Mouse (Mus musculus) ZHBTc4 (cell line): ENCODE data around the gene Slc27a5.

ENCODE experiments used
- DNase-seq: peaks from one replicate; pipeline ENCODE4 v3.0.0-alpha.2; 2011; ENCODE audit warnings: low read depth, low spot score

The Slc27a5 gene

GRCm38 (mm10) chr7:13024805-13025204, 26.8 kb upstream of the Slc27a5 start:
- peak; percentile 81 for DNase-seq

- peak; percentile 98 for DNase-seq
Measured at GRCm38 (mm10) chr7:13023928-13024731, 26.1 kb upstream of the Slc27a5 start.

- peak; percentile 98 for DNase-seq
Measured at GRCm38 (mm10) chr7:13022773-13023535, 25.0 kb upstream of the Slc27a5 start.

DNA sequence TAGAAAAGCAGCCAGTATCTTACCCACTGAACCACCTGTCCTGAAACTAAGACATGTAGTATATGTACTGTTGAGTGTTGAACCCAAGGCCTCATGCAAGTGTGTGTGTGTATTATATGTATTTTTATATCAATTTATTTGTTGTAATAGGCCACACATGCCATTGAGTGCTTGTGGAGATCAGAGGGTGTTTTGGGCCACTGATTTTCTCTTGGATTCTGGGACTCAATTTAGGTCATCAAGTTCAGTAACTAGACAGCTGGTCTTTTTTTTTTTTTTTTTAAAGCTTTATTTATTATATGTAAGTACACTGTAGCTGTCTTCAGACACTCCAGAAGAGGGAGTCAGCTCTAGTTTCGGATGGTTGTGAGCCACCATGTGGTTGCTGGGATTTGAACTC, 17.2 kb upstream of the Slc27a5 start:
- peak; percentile 22 for DNase-seq

GRCm38 (mm10) chr7:13014275-13014839, 16.4 kb upstream of the Slc27a5 start:
- peak; percentile 99 for DNase-seq

GRCm38 (mm10) chr7:13013671-13014070, 15.7 kb upstream of the Slc27a5 start:
- no peak for DNase-seq

DNA sequence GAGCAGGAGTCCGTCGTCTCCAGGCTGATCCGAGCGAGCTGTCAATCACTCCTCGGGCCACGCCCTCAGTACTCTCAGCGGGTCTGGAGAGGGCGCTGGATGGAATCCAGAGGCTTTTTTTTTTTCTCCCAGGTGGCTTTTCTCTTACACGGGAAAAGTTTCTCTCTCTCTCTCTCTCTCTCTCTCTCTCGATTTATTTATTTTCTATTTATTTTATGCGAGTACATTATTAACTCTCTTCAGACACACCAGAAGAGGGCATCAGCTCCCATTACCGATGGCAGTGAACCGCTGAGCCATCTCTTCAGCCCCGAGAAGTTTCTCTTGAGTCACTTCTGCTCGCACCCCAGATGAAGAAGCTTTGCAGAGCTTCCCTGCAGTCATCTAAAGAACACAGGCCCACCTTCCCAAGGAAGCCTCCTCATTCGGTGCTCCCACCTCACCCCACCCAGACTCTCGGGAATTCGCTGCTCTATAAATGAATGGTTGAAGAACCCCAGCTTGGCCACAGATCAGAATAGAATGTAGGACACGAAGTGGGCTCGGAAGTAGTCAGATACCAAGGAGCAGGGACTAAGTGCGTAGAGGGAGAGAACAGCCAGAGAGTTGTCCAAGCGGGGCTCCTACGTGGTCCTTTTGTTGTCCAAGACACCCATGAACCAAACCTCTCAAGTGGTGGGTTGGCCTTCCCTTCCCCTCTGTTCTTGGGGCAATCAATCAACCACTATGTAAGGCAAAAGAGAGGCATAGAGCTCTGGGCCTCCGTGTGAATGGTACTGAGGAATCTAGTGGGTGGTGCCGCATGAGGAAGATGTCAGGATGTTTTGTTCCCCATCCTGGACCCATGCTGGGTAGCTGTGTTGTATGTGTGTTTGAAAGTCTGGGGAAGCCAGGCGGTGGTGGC, 12.3 kb upstream of the Slc27a5 start, which contains the start of gene Zbtb45:
Gene Zbtb45 (minus strand): TSS at position 30 of the 904 bp plus-strand sequence.
- peak; percentile 90 for DNase-seq

- DNase-seq: peak; percentile 99
Measured at GRCm38 (mm10) chr7:13009143-13010004, 11.4 kb upstream of the Slc27a5 start.

GRCm38 (mm10) chr7:13007341-13008092, 9.5 kb upstream of the Slc27a5 start:
- DNase-seq: no peak

- DNase-seq: no peak
Measured at GRCm38 (mm10) chr7:13006531-13006930, 8.5 kb upstream of the Slc27a5 start.

DNA sequence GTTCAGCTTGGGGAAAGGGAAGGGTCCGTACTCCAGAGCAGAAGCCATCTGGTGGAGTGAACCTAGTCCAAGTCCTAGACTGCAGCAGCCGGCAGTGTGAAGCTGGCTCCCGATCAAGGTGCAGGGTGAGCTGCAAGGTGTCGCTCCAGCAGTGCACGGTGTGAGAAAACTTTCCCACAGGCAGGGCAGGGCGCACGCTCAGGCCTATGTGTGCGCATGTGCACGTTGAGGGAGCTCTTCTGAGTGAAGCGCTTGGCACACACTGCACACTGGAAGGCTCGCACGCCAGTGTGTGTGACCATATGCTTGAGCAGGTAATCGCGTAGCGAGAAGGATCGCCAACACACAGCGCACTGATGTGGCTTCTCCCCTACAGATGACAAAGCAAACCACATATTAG, 8.0 kb upstream of the Slc27a5 start:
- DNase-seq: peak; percentile 82

GRCm38 (mm10) chr7:13003380-13003779, 5.4 kb upstream of the Slc27a5 start:
- peak; percentile 49 for DNase-seq

DNA sequence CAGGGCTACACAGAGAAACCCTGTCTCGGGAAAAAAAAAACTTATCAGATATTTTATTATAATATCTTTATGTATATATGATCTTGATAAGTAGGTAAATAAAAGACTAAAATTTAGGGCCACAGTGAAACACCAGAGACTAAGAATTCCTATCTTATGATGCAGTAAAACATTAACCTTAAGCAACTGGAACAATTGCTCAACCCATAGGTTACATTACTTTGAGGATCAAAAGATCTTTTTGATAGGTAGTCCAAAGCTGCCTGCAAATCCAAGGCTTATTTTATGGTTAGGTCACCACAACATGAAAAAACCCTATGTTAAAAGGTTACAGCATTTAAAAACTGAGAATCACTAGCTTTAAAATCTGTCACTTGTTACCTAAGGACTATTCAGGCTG, 3.6 kb upstream of the Slc27a5 start:
- no peak for DNase-seq

DNA sequence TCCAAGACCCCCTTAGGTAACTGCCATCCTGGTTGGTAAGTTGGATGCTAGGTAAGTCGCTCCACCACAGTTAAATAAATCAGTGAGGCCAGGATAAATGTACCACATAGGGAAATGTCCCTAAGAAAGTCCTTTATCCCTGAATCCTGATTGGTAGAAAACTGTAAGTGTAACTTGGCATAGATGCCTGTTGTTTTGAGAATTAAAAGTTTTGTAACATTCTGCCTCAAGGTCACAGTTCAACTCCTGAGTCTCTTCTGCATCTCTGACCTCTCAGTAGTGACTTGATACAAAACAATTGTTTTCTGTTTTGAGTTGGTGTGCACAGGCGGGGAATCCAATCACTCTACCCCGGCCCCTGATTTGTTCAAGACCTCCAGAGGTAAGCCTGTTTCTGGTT, 859 bp upstream of the Slc27a5 start, which contains the start of gene Trim28:
Gene Trim28 (plus strand): TSS at position 264 of the 400 bp plus-strand sequence.
- DNase-seq: no peak

- no peak for DNase-seq
Measured at GRCm38 (mm10) chr7:12997230-12997629, 762 bp downstream of the Slc27a5 start.

DNA sequence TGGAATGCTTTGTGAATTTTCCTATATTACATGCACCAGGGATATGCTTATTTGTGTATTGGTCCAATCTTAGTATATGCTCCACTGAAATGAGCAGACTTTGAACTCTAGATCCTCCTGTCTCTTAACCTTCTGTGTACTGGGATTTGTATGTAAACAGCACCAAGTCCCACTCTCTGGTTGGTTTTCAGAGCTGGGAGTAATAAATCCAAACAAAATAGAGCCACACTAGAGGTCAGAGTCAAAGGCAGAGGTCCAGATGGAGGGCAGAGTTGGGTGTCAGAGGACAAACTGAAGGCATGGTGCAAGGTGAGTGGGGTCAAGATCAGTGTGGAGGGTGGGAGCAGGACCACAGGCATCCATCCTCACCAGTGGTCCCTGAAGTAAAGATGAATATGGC, 2.1 kb downstream of the Slc27a5 start:
- DNase-seq: no peak

- DNase-seq: no peak
Measured at GRCm38 (mm10) chr7:12993148-12993547, 4.8 kb downstream of the Slc27a5 start.

DNA sequence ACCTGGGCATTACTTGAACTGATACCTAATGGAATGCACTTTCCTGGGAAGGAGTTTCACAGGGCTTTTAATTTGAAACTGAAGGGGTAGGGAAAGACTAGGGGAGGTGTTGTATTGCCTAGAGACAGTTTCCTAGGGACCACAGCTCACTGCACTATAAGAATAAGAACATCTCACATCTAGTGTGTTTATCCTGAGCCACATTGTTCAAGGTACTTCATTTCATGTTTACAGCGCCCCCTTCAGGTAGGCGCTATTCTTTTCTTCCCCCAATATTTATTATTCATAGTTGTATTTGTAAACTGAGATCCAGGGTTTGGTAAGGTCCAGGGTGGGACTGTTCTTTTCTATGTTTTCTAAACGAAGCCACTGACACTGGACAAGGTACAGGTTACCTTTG, 5.8 kb downstream of the Slc27a5 start:
- DNase-seq: peak; percentile 78

GRCm38 (mm10) chr7:12987409-12988189, 10.4 kb downstream of the Slc27a5 start:
- no peak for DNase-seq
